Mouse (Mus musculus) hindlimb bud, embryonic 11.5 days (tissue): Measurements from ENCODE around the gene Rtf1.

Experiments
- DNase-seq: peaks from one replicate; pipeline ENCODE4 v3.0.0-alpha.2; 2012; ENCODE audit warnings: low read depth, low spot score; ENCODE audit errors: extremely low spot score

The Rtf1 gene

DNA sequence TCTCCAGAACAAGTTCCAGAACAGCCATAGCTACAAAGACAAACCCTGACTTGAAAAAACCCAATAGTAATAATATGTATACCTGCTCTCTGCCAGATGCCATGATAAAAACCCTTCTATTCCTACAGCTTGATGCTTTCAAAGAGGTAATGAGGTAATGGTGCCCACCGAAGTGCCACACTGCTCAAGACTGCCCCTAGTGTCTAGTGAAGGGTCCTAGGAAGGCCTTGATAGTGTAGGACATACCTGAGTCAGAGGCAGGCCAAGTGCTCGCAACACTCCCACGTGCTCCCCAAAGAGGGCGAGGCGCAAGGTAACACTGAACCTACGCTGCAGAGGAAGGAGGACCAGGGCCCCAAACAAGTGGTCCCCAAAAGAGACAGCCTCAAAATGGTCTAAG is 92.4 kb downstream of the Rtf1 start:
- DNase-seq = no peak
